Mouse (Mus musculus): ENCODE results near the gene Ifi208. TPM values are rescaled to one million over a fixed set of nuclear protein-coding genes. Genes with fewer than 3 reads are reported as not detected.
"Not testable (repeated sequence)": the region's sequence is repeated elsewhere in the genome, so short reads cannot be mapped to it uniquely, and the experiment has no call there.

Ifi208 gene
- 0.10 TPM in 1 of 2 replicates, not detected in the other for polyA plus RNA-seq (2014; fragmentation: Nextera tagmentation; extraction: Ambion mirVana)

GRCm38 (mm10) chr1:173673458-173674097 lies at the start of gene Ifi208:
Ifi208 (plus strand) TSS chr1:173673675.
- ATAC-seq (replicated peaks; ENCODE audit: insufficient number of reproducible peaks, low FRiP score, low TSS enrichment); H3K9ac ChIP-seq (ENCODE audit: low read depth, low read length); H3K27me3 ChIP-seq (ENCODE audit: control insufficient read depth, insufficient read depth, low read length); H3K36me3 ChIP-seq (ENCODE audit: control insufficient read depth, insufficient read depth, low read length); H3K9me3 ChIP-seq (replicated peaks; ENCODE audit: control insufficient read depth, low read length); H3K27ac ChIP-seq (ENCODE audit: low read depth, low read length); H3K4me2 ChIP-seq; H3K4me1 ChIP-seq (ENCODE audit: control insufficient read depth, insufficient read depth, low read length); H3K4me3 ChIP-seq (ENCODE audit: low read depth, low read length): not testable (repeated sequence)
- WGBS (ENCODE audit: insufficient replicate concordance) = 36% methylated on average over 3 of the region's 3 CpGs

- H3K36me3 ChIP-seq (ENCODE audit: control insufficient read depth, insufficient read depth, low read length) = no peaks in the 10 kb centered on the region
- no peak for ATAC-seq (replicated peaks; ENCODE audit: insufficient number of reproducible peaks, low FRiP score, low TSS enrichment)
- H3K4me3 ChIP-seq (ENCODE audit: low read depth, low read length) = no peak overlapping the region
- no peak overlapping the region for H3K9ac ChIP-seq (ENCODE audit: low read depth, low read length)
- H3K27ac ChIP-seq (ENCODE audit: low read depth, low read length) = no peak overlapping the region
- no peaks in the 10 kb centered on the region for H3K9me3 ChIP-seq (replicated peaks; ENCODE audit: control insufficient read depth, low read length)
- WGBS (ENCODE audit: insufficient replicate concordance) = 84% methylated on average over 2 of the region's 2 CpGs
- H3K27me3 ChIP-seq (ENCODE audit: control insufficient read depth, insufficient read depth, low read length) = no peaks in the 10 kb centered on the region
- no peaks in the 10 kb centered on the region for H3K4me1 ChIP-seq (ENCODE audit: control insufficient read depth, insufficient read depth, low read length)
- no peak overlapping the region for H3K4me2 ChIP-seq
Observed at GRCm38 (mm10) chr1:173624052-173624451, 49.4 kb upstream of the Ifi208 start.

- no peak for ATAC-seq (replicated peaks; ENCODE audit: insufficient number of reproducible peaks, low FRiP score, low TSS enrichment)
- H3K9me3 ChIP-seq (replicated peaks; ENCODE audit: control insufficient read depth, low read length) = no peaks in the 10 kb centered on the region
- H3K27me3 ChIP-seq (ENCODE audit: control insufficient read depth, insufficient read depth, low read length) = no peaks in the 10 kb centered on the region
- H3K27ac ChIP-seq (ENCODE audit: low read depth, low read length) = no peak overlapping the region
- WGBS (ENCODE audit: insufficient replicate concordance) = 69% methylated on average over 2 of the region's 2 CpGs
- no peak overlapping the region for H3K4me2 ChIP-seq
- no peaks in the 10 kb centered on the region for H3K36me3 ChIP-seq (ENCODE audit: control insufficient read depth, insufficient read depth, low read length)
- H3K9ac ChIP-seq (ENCODE audit: low read depth, low read length) = no peak overlapping the region
- H3K4me1 ChIP-seq (ENCODE audit: control insufficient read depth, insufficient read depth, low read length) = no peaks in the 10 kb centered on the region
- H3K4me3 ChIP-seq (ENCODE audit: low read depth, low read length) = no peak overlapping the region
Observed at GRCm38 (mm10) chr1:173626686-173627085, 46.8 kb upstream of the Ifi208 start.

- H3K4me3 ChIP-seq (ENCODE audit: low read depth, low read length); H3K9ac ChIP-seq (ENCODE audit: low read depth, low read length); H3K27me3 ChIP-seq (ENCODE audit: control insufficient read depth, insufficient read depth, low read length); H3K36me3 ChIP-seq (ENCODE audit: control insufficient read depth, insufficient read depth, low read length); H3K4me2 ChIP-seq; H3K27ac ChIP-seq (ENCODE audit: low read depth, low read length); H3K4me1 ChIP-seq (ENCODE audit: control insufficient read depth, insufficient read depth, low read length); ATAC-seq (replicated peaks; ENCODE audit: insufficient number of reproducible peaks, low FRiP score, low TSS enrichment); H3K9me3 ChIP-seq (replicated peaks; ENCODE audit: control insufficient read depth, low read length): not testable (repeated sequence)
- WGBS (ENCODE audit: insufficient replicate concordance) = 72% methylated on average over 2 of the region's 2 CpGs
Observed at GRCm38 (mm10) chr1:173630622-173631021, 42.9 kb upstream of the Ifi208 start, which contains the start of gene Ifi209. Ifi209 (plus strand) TSS chr1:173630917.

GRCm38 (mm10) chr1:173633969-173634645 lies 39.4 kb upstream of the Ifi208 start:
- H3K4me2 ChIP-seq = no peak overlapping the region
- WGBS (ENCODE audit: insufficient replicate concordance) = 82% methylated on average over 5 of the region's 5 CpGs
- no peaks in the 10 kb centered on the region for H3K27me3 ChIP-seq (ENCODE audit: control insufficient read depth, insufficient read depth, low read length)
- H3K9ac ChIP-seq (ENCODE audit: low read depth, low read length) = no peak overlapping the region
- no peak overlapping the region for H3K4me3 ChIP-seq (ENCODE audit: low read depth, low read length)
- no peaks in the 10 kb centered on the region for H3K4me1 ChIP-seq (ENCODE audit: control insufficient read depth, insufficient read depth, low read length)
- H3K36me3 ChIP-seq (ENCODE audit: control insufficient read depth, insufficient read depth, low read length) = no peaks in the 10 kb centered on the region
- ATAC-seq (replicated peaks; ENCODE audit: insufficient number of reproducible peaks, low FRiP score, low TSS enrichment) = no peak
- no peak overlapping the region for H3K27ac ChIP-seq (ENCODE audit: low read depth, low read length)
- no peaks in the 10 kb centered on the region for H3K9me3 ChIP-seq (replicated peaks; ENCODE audit: control insufficient read depth, low read length)

- H3K4me2 ChIP-seq = no peak overlapping the region
- H3K27ac ChIP-seq (ENCODE audit: low read depth, low read length) = no peak overlapping the region
- no peak overlapping the region for H3K4me3 ChIP-seq (ENCODE audit: low read depth, low read length)
- H3K36me3 ChIP-seq (ENCODE audit: control insufficient read depth, insufficient read depth, low read length) = no peaks in the 10 kb centered on the region
- H3K9ac ChIP-seq (ENCODE audit: low read depth, low read length) = no peak overlapping the region
- H3K9me3 ChIP-seq (replicated peaks; ENCODE audit: control insufficient read depth, low read length) = no peaks in the 10 kb centered on the region
- no peak for ATAC-seq (replicated peaks; ENCODE audit: insufficient number of reproducible peaks, low FRiP score, low TSS enrichment)
- H3K4me1 ChIP-seq (ENCODE audit: control insufficient read depth, insufficient read depth, low read length) = no peaks in the 10 kb centered on the region
- no peaks in the 10 kb centered on the region for H3K27me3 ChIP-seq (ENCODE audit: control insufficient read depth, insufficient read depth, low read length)
- 72% methylated on average over 2 of the region's 2 CpGs for WGBS (ENCODE audit: insufficient replicate concordance)
Observed at GRCm38 (mm10) chr1:173645393-173645792, 28.1 kb upstream of the Ifi208 start.

- Histone ChIP-seq H3K9ac (ENCODE audit: low read depth, low read length) (no peak overlapping the region), H3K4me2 (no peak overlapping the region), H3K4me3 (ENCODE audit: low read depth, low read length) (no peak overlapping the region), H3K27me3 (ENCODE audit: control insufficient read depth, insufficient read depth, low read length) (no peaks in the 10 kb centered on the region), H3K9me3 (replicated peaks; ENCODE audit: control insufficient read depth, low read length) (no peaks in the 10 kb centered on the region), H3K4me1 (ENCODE audit: control insufficient read depth, insufficient read depth, low read length) (no peaks in the 10 kb centered on the region), H3K36me3 (ENCODE audit: control insufficient read depth, insufficient read depth, low read length) (no peaks in the 10 kb centered on the region), H3K27ac (ENCODE audit: low read depth, low read length) (no peak overlapping the region)
- 76% methylated on average over 4 of the region's 4 CpGs for WGBS (ENCODE audit: insufficient replicate concordance)
- no peak for ATAC-seq (replicated peaks; ENCODE audit: insufficient number of reproducible peaks, low FRiP score, low TSS enrichment)
Observed at GRCm38 (mm10) chr1:173657973-173658372, 15.5 kb upstream of the Ifi208 start.

GRCm38 (mm10) chr1:173678605-173679004 lies 5.1 kb downstream of the Ifi208 start:
- 71% methylated on average over 1 of the region's 1 CpGs for WGBS (ENCODE audit: insufficient replicate concordance)

GRCm38 (mm10) chr1:173694270-173694669 lies 20.8 kb downstream of the Ifi208 start:
- ATAC-seq (replicated peaks; ENCODE audit: insufficient number of reproducible peaks, low FRiP score, low TSS enrichment) = no peak
- Histone ChIP-seq H3K4me1 (ENCODE audit: control insufficient read depth, insufficient read depth, low read length) (no peaks in the 10 kb centered on the region), H3K4me3 (ENCODE audit: low read depth, low read length) (no peak overlapping the region), H3K9ac (ENCODE audit: low read depth, low read length) (no peak overlapping the region), H3K36me3 (ENCODE audit: control insufficient read depth, insufficient read depth, low read length) (no peaks in the 10 kb centered on the region), H3K4me2 (no peak overlapping the region), H3K27me3 (ENCODE audit: control insufficient read depth, insufficient read depth, low read length) (no peaks in the 10 kb centered on the region), H3K9me3 (replicated peaks; ENCODE audit: control insufficient read depth, low read length) (no peaks in the 10 kb centered on the region), H3K27ac (ENCODE audit: low read depth, low read length) (no peak overlapping the region)
- WGBS (ENCODE audit: insufficient replicate concordance) = 88% methylated on average over 1 of the region's 1 CpGs

More at GRCm38 (mm10) chr1:173678605-173679004, 5.1 kb downstream of the Ifi208 start:
- H3K36me3 ChIP-seq (ENCODE audit: control insufficient read depth, insufficient read depth, low read length); H3K27ac ChIP-seq (ENCODE audit: low read depth, low read length); H3K9me3 ChIP-seq (replicated peaks; ENCODE audit: control insufficient read depth, low read length); H3K27me3 ChIP-seq (ENCODE audit: control insufficient read depth, insufficient read depth, low read length); H3K4me3 ChIP-seq (ENCODE audit: low read depth, low read length); H3K4me1 ChIP-seq (ENCODE audit: control insufficient read depth, insufficient read depth, low read length); H3K9ac ChIP-seq (ENCODE audit: low read depth, low read length); ATAC-seq (replicated peaks; ENCODE audit: insufficient number of reproducible peaks, low FRiP score, low TSS enrichment); H3K4me2 ChIP-seq: not testable (repeated sequence)

All from heart, embryonic 11.5 days (tissue).